Mouse (Mus musculus) heart, embryonic 13.5 days (tissue): ENCODE data around the gene Tln2. TPM values are rescaled to one million over a fixed set of nuclear protein-coding genes. Genes with fewer than 3 reads are reported as not detected.

Experiments used
- ATAC-seq: fragments of 200-750 bp; cut with Nextera tagmentation; 2 replicates; pipeline ENCODE4 v1.8.0; 2017; ENCODE audit warnings: moderate TSS enrichment; ENCODE audit not compliant: insufficient number of reproducible peaks, low FRiP score, low TSS enrichment; ENCODE audit errors: extremely low read depth
- H3K27ac ChIP-seq: fragments of 300-500 bp; sonication (generic); replicated peaks from 2 replicates; pipeline ENCODE4 v1.5.1; 2015; ENCODE audit warnings: moderate library complexity, mild to moderate bottlenecking, inconsistent platforms
- H3K27me3 ChIP-seq: fragments of 300-500 bp; sonication (generic); replicated peaks from 2 replicates; pipeline ENCODE4 v1.6.1; 2015; ENCODE audit warnings: mild to moderate bottlenecking, inconsistent platforms
- H3K36me3 ChIP-seq: fragments of 300-500 bp; sonication (generic); 2 replicates; pipeline ENCODE4 v1.6.1; 2015; ENCODE audit warnings: mild to moderate bottlenecking, inconsistent platforms
- H3K4me1 ChIP-seq: fragments of 300-500 bp; sonication (generic); 2 replicates; pipeline ENCODE4 v1.6.1; 2015; ENCODE audit warnings: inconsistent platforms
- H3K4me2 ChIP-seq: fragments of 300-500 bp; sonication (generic); 2 replicates; pipeline ENCODE4 v1.6.1; 2015; ENCODE audit warnings: inconsistent platforms, mild to moderate bottlenecking, moderate library complexity
- H3K4me3 ChIP-seq: fragments of 300-500 bp; sonication (generic); 2 replicates; pipeline ENCODE4 v1.5.1; 2015; ENCODE audit warnings: moderate library complexity, mild to moderate bottlenecking, inconsistent platforms
- H3K9ac ChIP-seq: fragments of 300-500 bp; sonication (generic); 2 replicates; pipeline ENCODE4 v1.6.1; 2015; ENCODE audit warnings: inconsistent platforms, mild to moderate bottlenecking, moderate library complexity
- H3K9me3 ChIP-seq: fragments of 300-500 bp; sonication (generic); 2 replicates; pipeline ENCODE4 v1.6.1; 2016; ENCODE audit warnings: inconsistent platforms
- WGBS: fragments of 180-500 bp; shearing (Covaris S2); methylation state at CpG from one replicate; pipeline ENCODE4 v1.1.7; 2015; ENCODE audit warnings: mixed read lengths; 5-methylcytosine and 5-hydroxymethylcytosine counted together
- polyA plus RNA-seq: library from polyadenylated mRNA; unstranded; fragments of >200 nt; fragmentation: Nextera tagmentation; extraction: Ambion mirVana; gene quantifications from 2 replicates; pipeline ENCODE4 v1.2.1, GENCODE M21; 2015

Tln2 gene
- polyA plus RNA-seq, 1 experiment from 2014 or later: 55.3 TPM

GRCm38 (mm10) chr9:67501801-67502200, 57.7 kb downstream of the Tln2 start:
- ATAC-seq: no peak
- Histone ChIP-seq H3K27me3 (no peaks in the 10 kb centered on the region), H3K4me1 (peaks cover 22% of the 10 kb centered on the region), H3K27ac (no peak overlapping the region), H3K36me3 (no peaks in the 10 kb centered on the region), H3K4me3 (no peak overlapping the region), H3K9me3 (no peaks in the 10 kb centered on the region), H3K4me2 (no peak overlapping the region), H3K9ac (no peak overlapping the region)
- WGBS: 61% methylated on average over 1 of the region's 1 CpGs

- Histone ChIP-seq H3K4me1 (peaks cover 40% of the 10 kb centered on the region), H3K4me2 (no peak overlapping the region), H3K27me3 (no peaks in the 10 kb centered on the region), H3K9me3 (no peaks in the 10 kb centered on the region), H3K27ac (no peak overlapping the region), H3K4me3 (no peak overlapping the region), H3K36me3 (no peaks in the 10 kb centered on the region), H3K9ac (no peak overlapping the region)
- ATAC-seq: no peak
- WGBS: 39% methylated on average over 2 of the region's 2 CpGs
Observed at GRCm38 (mm10) chr9:67496368-67496767, 63.1 kb downstream of the Tln2 start.

GRCm38 (mm10) chr9:67495350-67495749, 64.2 kb downstream of the Tln2 start:
- no peak overlapping the region for H3K4me3 ChIP-seq
- H3K9ac ChIP-seq: no peak overlapping the region
- no peak overlapping the region for H3K4me2 ChIP-seq
- no peaks in the 10 kb centered on the region for H3K36me3 ChIP-seq
- peak overlapping the region; percentile 22 for H3K27ac ChIP-seq
- H3K27me3 ChIP-seq: no peaks in the 10 kb centered on the region
- WGBS: 10% methylated on average over 3 of the region's 3 CpGs
- H3K9me3 ChIP-seq: no peaks in the 10 kb centered on the region
- peaks cover 40% of the 10 kb centered on the region for H3K4me1 ChIP-seq
- ATAC-seq: no peak

- Histone ChIP-seq H3K4me1 (peaks cover 36% of the 10 kb centered on the region), H3K27me3 (no peaks in the 10 kb centered on the region), H3K9me3 (no peaks in the 10 kb centered on the region), H3K4me2 (no peak overlapping the region), H3K4me3 (no peak overlapping the region), H3K27ac (no peak overlapping the region), H3K9ac (no peak overlapping the region), H3K36me3 (no peaks in the 10 kb centered on the region)
- ATAC-seq: no peak
- 78% methylated on average over 8 of the region's 8 CpGs for WGBS
Observed at GRCm38 (mm10) chr9:67493876-67494552, 65.5 kb downstream of the Tln2 start.

DNA sequence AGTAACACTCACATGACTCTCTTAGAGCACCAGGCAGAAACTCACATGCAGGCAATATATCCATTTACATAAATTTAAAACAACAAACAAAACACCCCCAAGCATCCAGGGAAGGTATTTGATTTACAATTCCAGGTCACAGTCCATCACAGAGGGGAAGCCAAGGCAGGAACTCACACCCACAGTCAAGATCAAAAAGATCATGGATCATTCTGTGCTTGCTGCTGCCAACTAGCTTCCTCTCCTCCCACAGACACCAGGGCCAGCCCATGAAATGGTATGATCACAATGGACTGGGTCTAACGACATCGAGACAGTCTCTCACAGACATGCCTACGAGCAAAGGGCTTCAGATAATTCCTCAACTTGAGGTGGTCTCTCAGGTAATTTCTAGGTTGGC, 70.1 kb downstream of the Tln2 start:
- no peak overlapping the region for H3K4me2 ChIP-seq
- WGBS: 72% methylated on average over 3 of the region's 3 CpGs
- no peaks in the 10 kb centered on the region for H3K9me3 ChIP-seq
- peaks cover 26% of the 10 kb centered on the region for H3K4me1 ChIP-seq
- no peaks in the 10 kb centered on the region for H3K27me3 ChIP-seq
- no peaks in the 10 kb centered on the region for H3K36me3 ChIP-seq
- no peak overlapping the region for H3K4me3 ChIP-seq
- H3K27ac ChIP-seq: no peak overlapping the region
- no peak for ATAC-seq
- no peak overlapping the region for H3K9ac ChIP-seq

- Histone ChIP-seq H3K4me1 (peaks cover 38% of the 10 kb centered on the region), H3K27ac (no peak overlapping the region), H3K27me3 (no peaks in the 10 kb centered on the region), H3K9me3 (no peaks in the 10 kb centered on the region), H3K4me3 (no peak overlapping the region), H3K4me2 (no peak overlapping the region), H3K9ac (no peak overlapping the region), H3K36me3 (no peaks in the 10 kb centered on the region)
- WGBS: 69% methylated on average over 5 of the region's 5 CpGs
- no peak for ATAC-seq
Observed at GRCm38 (mm10) chr9:67486621-67487020, 72.9 kb downstream of the Tln2 start.

GRCm38 (mm10) chr9:67485169-67486072, 74.1 kb downstream of the Tln2 start:
- H3K27me3 ChIP-seq: peaks cover 8% of the 10 kb centered on the region
- H3K27ac ChIP-seq: peak overlapping the region; percentile 39; the same call in 1 of the 2 replicates
- H3K4me1 ChIP-seq: peaks cover 43% of the 10 kb centered on the region
- no peak overlapping the region for H3K4me3 ChIP-seq
- H3K9ac ChIP-seq: no peak overlapping the region
- H3K36me3 ChIP-seq: no peaks in the 10 kb centered on the region
- H3K4me2 ChIP-seq: 0 out of 2 replicates have a peak overlapping the region, but pooled peaks have one; percentile 12
- 62% methylated on average over 15 of the region's 15 CpGs for WGBS
- no peaks in the 10 kb centered on the region for H3K9me3 ChIP-seq
- no peak for ATAC-seq

GRCm38 (mm10) chr9:67482277-67482676, 77.2 kb downstream of the Tln2 start:
- Histone ChIP-seq H3K27me3 (peaks cover 8% of the 10 kb centered on the region), H3K4me2 (no peak overlapping the region), H3K9ac (no peak overlapping the region), H3K36me3 (no peaks in the 10 kb centered on the region), H3K4me3 (no peak overlapping the region), H3K27ac (no peak overlapping the region), H3K4me1 (peaks cover 62% of the 10 kb centered on the region), H3K9me3 (no peaks in the 10 kb centered on the region)
- 53% methylated on average over 1 of the region's 1 CpGs for WGBS
- ATAC-seq: no peak

GRCm38 (mm10) chr9:67481851-67482250, 77.7 kb downstream of the Tln2 start:
- H3K27me3 ChIP-seq: peaks cover 8% of the 10 kb centered on the region
- H3K27ac ChIP-seq: no peak overlapping the region
- no peaks in the 10 kb centered on the region for H3K9me3 ChIP-seq
- H3K4me1 ChIP-seq: peaks cover 62% of the 10 kb centered on the region
- WGBS: 20% methylated on average over 1 of the region's 1 CpGs
- no peak overlapping the region for H3K4me2 ChIP-seq
- H3K36me3 ChIP-seq: no peaks in the 10 kb centered on the region
- H3K9ac ChIP-seq: no peak overlapping the region
- H3K4me3 ChIP-seq: no peak overlapping the region
- no peak for ATAC-seq

- no peaks in the 10 kb centered on the region for H3K9me3 ChIP-seq
- H3K27me3 ChIP-seq: peaks cover 8% of the 10 kb centered on the region
- no peak overlapping the region for H3K4me3 ChIP-seq
- H3K4me2 ChIP-seq: no peak overlapping the region
- H3K36me3 ChIP-seq: no peaks in the 10 kb centered on the region
- H3K9ac ChIP-seq: no peak overlapping the region
- ATAC-seq: no peak
- H3K27ac ChIP-seq: no peak overlapping the region
- 64% methylated on average over 3 of the region's 3 CpGs for WGBS
- H3K4me1 ChIP-seq: peaks cover 33% of the 10 kb centered on the region
Observed at GRCm38 (mm10) chr9:67477445-67477844, 82.1 kb downstream of the Tln2 start.

DNA sequence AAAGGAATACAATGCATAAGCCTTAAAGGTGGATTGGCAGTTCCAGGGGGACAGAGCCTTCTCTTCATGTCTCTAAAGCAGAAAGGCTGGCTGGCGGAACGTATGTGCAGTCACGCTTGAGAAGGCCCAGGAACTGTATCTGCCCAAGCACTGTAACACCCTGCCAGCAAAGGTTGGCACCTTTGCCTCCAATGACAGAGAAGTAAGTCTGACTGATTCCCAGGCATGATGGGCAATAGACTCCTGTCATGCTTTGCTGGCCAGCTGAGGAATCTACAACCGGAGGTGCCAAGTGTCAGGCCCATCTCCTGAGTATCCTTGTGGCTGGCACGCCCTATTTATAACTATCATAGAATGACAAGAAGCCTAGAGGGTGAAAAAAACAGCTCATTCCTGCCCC, 83.3 kb downstream of the Tln2 start:
- H3K9me3 ChIP-seq: no peaks in the 10 kb centered on the region
- peaks cover 20% of the 10 kb centered on the region for H3K4me1 ChIP-seq
- H3K4me3 ChIP-seq: no peak overlapping the region
- H3K27me3 ChIP-seq: peaks cover 6% of the 10 kb centered on the region
- ATAC-seq: no peak
- no peak overlapping the region for H3K9ac ChIP-seq
- 93% methylated on average over 5 of the region's 5 CpGs for WGBS
- H3K36me3 ChIP-seq: no peaks in the 10 kb centered on the region
- no peak overlapping the region for H3K4me2 ChIP-seq
- H3K27ac ChIP-seq: no peak overlapping the region
